Mouse (Mus musculus) G1E-ER4 (cell line): ENCODE results near the gene Inka2. TPM values are rescaled to one million over a fixed set of nuclear protein-coding genes. Genes with fewer than 3 reads are reported as not detected.

Experiments
- GATA1 ChIP-seq: IDR thresholded peaks from one replicate; pipeline ENCODE4 v1.8.0; 2012; ENCODE audit warnings: low read length, inconsistent platforms
- polyA plus RNA-seq: library from polyadenylated mRNA; stranded (reverse); fragments of >175 nt; gene quantifications from 2 replicates; pipeline ENCODE4 v1.2.3, GENCODE M21; 2012

The Inka2 gene
- 4.9 and 6.0 TPM in 2 replicates for polyA plus RNA-seq

DNA sequence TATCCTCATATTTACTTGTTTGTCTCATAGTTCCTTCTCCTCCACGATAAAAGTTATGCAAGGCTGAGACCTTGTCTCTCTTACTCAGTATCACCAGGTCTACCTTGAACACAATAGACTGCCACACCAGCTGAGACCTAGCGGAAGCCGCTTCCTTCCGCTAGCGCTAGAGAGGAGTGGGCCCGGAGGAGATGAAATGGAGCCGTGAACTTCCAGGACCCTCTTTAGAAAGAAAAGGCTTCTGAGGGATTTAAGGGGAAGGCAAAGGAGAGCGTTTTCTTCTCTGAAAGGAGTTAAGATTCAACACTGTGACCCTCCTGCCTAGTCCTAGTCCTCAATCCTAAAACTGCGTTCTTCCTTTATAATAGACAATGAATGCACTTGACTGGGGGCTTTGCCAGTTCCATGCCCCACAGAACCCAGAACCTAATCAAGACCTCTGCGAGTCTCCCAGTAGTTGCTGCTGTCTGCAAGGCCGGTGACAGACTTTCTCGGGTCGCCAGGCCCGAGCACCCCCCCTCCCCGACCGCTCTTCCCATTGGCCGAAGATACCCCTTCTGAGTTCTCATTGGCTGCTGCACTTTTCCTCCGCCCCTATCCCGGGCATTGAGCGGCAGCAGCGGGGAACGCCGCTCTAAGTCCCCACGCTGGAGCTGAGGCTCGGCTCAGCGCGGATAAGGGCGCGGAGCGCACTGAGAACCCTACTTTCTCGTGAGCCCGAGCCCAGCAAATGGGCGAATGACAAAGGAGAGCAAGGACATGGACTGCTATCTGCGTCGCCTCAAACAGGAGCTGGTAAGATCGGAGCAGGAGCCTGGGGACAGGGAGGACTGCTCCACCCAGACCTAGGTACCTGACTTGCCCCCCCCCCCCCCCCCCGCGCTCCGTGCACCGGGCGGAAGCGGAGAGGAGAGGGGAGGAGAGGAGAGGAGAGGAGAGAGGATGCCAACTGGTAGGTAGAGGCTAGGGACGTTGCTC lies at the start of gene Inka2:
Inka2 (plus strand) TSS at position 569 of the 978 bp plus-strand sequence.
- no peak for TF ChIP-seq GATA1

DNA sequence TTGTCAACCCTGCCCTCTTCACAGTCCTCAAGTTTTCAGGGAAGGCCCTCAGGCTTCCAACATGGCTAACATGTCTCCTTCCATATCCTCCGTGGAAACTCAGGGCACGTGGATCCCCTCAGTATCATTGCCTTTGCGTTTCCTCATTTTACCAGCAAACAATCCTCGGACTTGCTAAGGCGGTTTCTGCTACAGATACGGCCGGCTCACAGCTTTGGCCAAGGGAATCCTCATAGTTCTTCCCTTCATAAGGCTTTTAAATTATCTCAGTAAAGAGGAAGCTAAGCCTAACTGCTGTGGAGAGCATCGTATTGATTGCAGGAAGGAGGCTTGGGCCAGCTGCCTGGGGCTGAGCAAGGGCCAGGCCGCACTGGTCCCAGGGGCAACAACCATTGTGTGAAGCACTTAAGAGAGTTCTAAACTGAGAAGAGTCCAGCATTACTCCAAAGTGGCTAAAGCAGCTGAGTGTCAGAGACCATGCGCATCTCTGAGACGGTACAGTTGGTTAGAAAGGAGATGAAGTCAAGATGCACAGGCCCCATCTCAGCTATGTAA lies 49.3 kb upstream of the Inka2 start:
- no peak for TF ChIP-seq GATA1

DNA sequence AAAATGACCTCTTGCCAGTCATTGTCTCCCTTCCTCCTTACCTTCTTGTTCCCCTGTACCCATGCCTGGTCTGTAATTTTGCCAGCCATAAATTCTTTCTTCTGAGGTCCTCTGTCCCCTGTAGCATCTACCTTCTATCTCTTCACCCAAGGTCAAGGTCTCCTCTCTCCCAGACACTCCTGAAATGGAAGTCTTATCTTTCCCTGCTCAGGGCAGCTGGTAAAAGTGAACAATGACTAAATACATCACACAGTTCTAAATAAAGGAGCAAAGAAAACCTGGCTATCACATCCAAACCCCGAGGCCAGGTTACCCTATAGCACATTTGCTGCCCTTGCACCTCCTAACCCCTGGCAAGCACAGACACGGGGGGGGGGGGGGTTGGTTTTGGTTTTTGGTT lies 43.9 kb upstream of the Inka2 start:
- no peak for TF ChIP-seq GATA1

DNA sequence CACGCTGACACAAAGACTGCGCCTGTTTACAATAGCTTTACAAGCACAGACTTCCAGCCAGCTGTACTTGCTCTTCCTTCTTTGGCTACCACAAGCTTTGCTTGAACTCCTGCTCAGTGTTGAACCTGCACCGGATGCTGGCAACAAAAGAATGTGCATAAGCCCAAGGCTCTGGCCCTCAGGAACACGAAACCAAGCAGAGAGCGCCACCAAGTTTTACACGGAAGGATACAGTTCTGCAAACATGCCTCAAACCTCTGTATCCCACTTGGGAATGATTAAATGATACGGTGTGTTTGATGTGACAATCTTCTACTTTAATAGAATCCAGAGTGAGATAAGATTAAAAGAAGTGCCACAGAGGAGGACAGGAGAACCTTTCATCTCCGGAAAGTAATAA lies 41.4 kb upstream of the Inka2 start:
- TF ChIP-seq GATA1, result no peak

DNA sequence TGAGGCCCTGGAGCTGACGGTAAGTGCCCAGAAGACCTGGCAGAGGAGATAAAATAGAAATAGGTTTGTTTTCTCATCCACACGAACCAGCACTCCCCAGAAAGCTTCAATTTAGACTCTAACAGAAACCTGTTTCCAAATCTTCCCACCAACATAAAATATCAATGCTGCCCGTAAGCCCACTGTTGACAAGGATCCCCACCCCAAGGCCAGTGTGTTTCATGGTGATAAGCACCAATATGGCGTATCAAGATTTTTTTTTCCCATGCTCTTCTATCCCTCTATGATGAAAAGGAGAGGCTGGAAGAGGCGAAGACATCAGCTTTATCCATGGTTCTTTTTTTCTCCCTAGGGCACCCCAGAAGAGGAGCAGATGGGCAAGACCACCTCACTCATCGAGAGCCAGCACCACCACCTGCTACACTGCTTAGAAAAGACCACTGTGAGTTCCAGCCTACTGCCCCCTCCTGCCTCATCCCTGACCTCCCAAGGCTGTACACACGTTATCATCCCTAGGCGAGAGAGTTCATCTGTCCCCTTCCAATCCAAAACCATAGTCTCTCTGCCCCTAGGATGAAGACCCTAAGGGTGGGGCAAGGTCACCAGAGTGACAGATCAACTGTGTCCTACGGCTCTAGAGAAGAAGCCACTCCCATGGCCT lies 39.2 kb upstream of the Inka2 start:
- no peak for TF ChIP-seq GATA1

DNA sequence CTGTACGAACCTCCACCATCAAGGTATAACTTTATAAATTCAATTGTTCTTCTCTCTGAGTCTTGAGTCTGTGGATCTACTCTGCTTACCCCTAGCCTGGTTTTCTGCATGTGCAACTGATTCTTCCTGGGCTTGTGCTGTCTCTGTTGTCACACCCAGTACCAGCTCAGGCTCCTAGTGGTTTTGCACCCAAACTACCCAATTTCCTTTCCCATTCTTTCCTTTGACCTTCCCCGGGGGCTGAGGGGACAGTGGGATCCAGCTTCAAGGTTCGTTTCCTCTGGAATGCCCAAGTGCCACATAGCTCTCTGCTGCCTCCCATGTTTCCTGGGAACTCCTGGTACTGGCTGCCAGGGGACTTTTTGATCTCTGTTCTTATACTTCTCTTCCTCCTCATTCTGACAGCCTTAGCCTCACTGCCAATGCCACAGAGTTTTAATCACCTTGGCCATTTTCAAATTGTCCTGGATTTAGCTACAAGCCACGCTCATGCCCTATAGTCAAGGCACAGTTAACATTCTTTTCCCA lies 37.3 kb upstream of the Inka2 start:
- no peak for TF ChIP-seq GATA1

DNA sequence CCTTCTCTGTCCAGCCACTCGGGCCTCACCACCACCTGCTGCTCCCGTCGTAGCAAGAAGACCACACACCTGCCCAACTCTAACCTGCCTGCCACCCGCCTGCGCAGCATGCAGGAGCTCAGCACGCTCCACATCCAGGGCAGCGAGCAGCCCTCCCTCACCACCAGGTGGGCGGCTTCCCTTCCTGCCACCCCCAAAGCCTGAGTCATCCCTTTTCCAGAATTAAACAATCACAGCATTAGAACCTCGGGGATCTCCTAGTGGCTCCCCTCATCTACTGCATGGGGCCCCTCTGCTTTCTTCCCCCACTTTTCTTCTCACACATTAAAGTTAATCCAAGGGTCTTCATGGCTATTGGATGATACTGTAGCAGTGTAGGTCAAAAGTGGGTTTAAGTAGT lies 36.2 kb upstream of the Inka2 start:
- TF ChIP-seq GATA1, result no peak

DNA sequence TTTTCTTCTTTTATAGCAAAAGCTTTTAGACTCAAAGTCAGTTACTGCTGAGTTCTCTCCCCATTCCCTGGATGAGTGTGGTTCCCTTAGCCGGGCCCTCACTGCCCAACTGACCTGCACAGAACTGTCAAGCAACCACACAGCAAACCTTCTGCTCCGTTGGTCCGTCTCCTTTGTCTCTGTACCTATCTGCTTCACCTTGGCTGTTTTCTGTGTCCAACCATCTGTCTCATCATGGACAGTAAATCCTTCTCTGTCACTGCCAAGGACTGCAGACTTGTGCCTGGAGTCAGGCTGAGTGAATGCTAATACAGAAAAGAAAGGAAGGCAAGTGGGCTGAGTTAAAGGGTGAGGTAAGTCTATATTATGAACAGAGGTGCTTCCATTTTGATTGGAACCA lies 34.6 kb upstream of the Inka2 start:
- no peak for TF ChIP-seq GATA1

DNA sequence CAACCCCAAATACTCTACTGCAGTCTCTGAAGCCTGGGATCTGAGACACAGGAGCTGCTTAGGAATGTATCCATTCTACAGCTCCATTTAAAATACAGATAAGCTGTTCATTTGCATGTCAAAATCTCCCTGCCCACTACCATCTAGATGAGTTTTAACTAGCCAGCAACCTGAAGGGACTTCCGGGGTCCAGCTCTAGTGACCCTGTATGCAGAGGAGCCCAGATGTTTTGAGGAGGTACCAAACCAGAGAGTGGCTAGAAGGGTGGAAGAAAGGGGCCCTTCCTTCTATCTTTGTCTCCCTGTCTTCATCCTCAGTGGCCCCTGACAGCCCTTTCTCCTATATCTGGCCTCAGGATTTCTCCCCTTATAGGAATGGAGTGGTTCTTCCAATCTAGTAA lies 33.6 kb upstream of the Inka2 start:
- no peak for TF ChIP-seq GATA1

DNA sequence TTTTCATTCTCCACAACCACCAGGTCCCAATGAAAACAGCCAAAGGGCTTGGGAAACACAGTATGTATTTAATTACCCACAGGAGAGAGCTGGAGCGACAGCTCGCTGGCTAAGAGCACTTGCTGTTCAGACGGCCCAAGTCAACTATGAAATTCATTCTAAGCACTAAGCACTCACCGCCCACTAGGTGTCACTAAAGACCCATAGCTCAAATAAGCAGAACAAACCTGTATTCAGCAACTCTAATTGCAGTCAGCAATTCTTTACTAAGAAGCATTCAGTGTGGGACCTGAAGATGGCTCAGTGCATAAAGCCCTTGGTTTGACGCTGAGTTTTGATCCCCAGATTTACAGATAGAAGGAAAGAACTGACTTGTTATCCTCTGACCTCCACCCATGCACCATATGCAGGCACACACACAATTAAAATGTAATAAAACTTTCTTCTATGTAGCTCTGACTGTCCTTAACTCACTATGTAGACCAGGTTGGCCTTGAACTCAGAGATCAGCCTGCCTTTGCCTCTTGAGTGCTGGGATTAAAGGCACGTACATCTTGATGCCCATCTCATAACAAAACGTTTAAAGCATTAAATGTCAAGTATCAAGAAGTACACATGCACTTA lies 29.7 kb upstream of the Inka2 start:
- TF ChIP-seq GATA1, result no peak

DNA sequence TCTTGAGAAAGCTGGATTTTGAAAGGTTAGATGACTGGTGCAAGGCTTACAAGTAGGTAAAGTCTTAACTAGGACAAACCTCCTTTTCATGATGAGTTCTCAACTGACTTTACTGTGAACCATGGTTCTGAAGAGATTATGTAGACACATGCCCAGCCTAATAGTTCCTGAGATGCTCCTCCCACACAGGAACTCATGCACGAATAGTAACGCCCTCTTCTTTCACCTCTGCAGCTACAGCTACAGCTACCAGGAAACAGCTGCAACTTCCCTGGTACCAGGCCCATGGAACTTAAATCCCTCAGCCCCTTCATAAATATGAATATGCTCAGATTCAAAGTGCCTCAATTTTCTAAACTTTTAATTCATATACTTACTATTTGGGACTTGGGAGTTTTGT lies 28.5 kb upstream of the Inka2 start:
- no peak for TF ChIP-seq GATA1

DNA sequence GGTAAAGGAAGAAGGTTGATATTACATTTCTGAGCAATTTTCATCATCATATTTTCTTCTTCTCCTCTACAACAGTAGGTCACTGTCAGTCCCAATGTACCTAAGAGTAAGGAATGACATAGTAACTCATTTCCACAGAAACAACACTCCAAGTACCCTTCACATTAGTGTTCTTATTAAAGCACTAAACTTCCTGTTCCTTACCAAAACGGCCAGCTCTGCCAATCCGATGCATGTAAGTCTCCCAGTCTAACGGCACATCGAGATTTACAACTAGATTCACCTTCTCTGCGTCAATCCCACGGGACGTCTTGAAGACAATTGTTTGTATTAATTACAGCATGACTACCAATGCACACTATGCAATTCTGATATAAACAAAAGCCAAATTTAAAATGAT lies 24.1 kb upstream of the Inka2 start:
- no peak for TF ChIP-seq GATA1

DNA sequence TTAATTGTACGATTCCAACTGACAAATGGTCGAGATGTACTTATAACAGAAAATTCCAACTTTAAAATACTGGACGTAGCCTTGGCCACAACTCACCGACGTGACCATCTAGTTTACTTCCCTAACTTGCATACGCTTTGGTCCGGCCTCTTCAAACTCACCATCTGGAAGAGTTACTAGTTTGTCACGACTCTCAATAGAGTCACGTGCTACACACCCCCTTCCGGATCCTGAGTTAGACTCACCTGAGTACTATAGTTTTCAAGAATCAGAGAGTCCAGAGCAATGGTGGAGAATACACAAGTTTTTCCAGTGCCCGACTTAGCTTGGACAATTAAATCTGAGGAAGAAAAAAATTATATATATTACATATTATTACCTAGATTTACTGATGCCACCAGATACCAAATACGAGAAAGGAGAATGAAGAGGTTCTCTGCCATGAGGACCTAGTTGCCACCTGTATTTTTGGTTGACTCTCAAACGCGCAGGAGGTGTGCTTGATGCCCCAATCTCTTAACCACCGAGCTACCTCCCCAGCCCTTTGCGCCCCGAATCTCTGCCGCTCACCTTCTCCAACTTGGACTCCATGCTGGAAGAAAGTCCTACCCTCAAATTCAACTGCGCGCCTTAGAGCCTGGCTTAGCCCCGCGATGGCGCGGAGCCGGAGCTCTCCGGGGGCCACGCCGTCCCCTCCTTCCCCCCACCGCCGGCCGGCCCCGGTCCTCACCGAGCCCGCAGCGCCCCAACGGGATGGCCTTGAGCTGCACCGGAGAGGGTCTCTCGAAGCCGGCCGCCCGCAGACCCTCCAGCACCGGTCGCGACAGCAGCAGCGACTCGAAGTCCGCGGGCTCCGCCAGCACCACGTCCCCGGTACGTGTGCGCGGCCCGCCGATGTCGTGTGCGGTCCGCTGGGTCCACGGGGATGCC lies 17.7 kb upstream of the Inka2 start:
- no peak for TF ChIP-seq GATA1

DNA sequence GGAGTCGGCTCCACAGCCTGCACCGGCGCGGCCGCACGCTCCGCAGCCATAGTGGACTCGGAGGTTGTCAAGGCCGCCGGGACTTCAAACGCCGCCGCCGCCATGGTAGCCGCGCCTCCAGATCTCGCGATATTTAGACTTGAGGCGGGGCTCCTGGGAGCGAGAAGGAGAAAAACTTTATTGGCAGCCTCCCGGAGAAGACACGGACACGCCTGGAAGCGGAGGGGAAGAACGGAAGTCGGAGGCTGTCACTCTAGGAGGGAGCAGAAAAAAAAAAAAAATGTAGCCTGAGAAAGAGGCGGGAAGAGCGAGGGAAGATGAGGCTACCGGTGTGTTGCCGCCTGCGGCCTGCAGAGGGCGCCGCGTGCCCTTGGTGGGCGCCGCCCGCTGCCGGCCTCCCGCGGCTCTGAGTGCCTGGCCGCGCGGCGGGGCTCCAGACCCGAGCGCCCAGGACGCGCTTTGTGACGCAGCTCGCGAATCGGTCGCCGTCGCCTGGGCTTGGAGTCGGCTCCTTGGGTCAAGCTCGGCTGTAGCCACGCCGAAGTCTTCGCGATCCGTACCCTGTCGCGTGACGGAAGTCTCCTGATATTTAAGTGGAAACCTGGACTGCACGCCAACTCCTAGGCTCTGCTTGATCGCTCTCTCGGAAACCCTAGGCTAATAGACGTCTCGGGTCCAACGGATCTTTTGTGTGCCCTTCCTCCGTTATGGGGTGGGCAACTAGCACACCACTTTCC lies 16.9 kb upstream of the Inka2 start, which contains the start of gene Ddx20:
Ddx20 (minus strand) TSS at position 251 of the 737 bp plus-strand sequence.
- no peak for TF ChIP-seq GATA1
